Mouse (Mus musculus): ENCODE results near the gene Mthfsl.
"Not testable (repeated sequence)": the region's sequence is repeated elsewhere in the genome, so short reads cannot be mapped to it uniquely, and the experiment has no call there.

Gene Mthfsl

DNA sequence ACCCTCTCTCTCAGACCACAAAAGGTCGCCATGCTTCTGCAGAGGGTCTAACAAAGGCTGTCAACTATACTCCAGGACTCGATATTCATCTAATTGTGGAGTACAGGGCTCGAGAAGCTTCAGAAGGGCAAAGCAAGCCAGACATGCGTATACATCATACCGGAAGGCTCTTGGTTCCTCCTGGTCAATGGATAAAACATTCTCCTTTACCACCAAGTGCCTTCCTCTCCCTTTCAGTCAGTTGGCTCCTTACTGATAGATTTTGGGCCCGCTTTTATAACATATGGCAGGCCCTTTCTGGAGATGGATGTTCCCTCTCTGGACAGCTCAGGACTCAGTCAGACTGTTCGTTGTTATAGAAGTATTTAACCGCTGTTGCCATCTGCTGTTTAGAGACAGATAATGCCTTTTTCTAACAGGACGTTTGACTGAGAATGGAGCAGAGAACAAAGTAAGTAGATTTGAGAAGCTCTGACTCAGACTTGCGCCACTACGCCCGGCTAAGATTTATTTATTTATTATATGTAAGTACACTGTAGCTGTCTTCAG is at the start of gene Mthfsl:
Gene Mthfsl (minus strand): TSS at position 308 of the 549 bp plus-strand sequence.
- DNase-seq: peak; percentile 34

DNA sequence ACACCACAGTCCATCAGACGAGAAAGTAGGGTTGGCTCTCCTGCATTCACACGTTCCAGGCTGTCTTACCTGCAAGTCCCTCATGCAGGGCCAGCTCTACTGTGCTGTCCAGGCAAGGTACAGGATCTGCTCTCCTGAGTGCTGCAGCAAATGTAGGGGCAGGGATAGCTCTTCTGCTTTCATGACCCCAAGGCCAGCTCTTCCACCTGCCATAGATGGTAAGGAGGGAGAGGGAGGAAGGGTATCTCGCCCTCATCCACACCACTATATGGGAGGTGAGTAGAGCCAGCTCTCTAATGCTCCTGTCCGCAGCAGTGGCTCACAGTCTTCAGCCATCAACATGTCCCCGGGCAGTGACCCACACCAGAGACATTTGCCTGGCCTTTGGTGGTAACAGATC is 49.4 kb upstream of the Mthfsl start:
- DNase-seq: not testable (repeated sequence)

DNA sequence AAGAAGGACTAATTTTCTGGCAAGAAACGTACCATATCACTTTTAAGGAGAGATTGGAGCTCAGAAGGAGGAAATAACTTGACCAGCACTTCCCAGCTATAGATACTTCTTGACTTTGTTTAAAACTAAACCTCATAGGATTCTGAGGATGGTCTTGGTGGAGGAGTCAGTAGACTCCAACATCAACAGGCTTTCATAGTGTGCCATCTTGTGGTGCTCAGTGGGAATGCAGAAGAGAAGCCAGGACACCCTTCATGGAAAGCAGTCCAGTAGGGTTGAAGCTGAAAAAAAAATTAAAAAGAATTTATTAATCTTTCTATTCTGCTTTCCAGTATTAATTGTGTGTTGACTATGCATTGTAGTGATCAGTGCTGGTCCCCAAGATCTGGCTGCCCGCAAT is 26.6 kb upstream of the Mthfsl start:
- peak; percentile 36 for DNase-seq

DNA sequence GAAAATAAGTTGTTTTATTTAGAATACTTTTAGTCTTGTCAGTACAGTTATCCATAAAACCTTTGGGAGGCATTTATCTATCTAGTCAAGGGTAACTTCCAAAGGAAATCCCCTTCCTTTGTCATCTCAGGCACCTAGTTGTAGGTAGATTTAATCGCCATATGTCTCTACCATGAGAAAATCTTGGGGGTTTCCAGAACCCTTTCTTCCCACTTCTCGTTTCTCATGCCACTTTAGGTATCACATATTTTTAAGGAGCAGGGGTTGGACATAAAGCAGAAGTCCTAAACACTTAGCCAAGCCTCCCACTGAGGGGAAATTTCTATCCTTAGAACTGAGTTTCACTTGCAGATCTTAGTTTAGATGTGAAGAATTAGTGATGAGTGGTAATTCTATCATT is 25.9 kb upstream of the Mthfsl start:
- not testable (repeated sequence) for DNase-seq

DNA sequence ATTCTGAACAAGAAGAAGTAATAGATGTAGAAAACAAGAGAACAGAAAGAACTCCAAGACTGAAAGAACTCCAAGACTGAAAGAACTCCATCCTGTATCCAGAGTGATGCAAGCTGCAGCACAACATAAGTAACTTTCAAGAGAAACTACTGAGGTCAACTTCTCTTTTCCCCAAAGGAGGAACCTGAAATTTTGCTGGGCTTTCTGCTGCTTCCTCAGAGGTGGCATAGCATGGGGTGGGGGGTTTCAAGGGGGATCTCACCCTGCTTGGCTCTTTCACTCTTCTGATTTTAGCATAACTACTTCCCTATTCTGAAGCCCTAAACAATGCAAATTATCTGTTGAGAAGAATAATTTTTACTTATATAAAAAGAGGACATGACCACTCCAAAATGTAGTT is 15.2 kb upstream of the Mthfsl start:
- DNase-seq: not testable (repeated sequence)

DNA sequence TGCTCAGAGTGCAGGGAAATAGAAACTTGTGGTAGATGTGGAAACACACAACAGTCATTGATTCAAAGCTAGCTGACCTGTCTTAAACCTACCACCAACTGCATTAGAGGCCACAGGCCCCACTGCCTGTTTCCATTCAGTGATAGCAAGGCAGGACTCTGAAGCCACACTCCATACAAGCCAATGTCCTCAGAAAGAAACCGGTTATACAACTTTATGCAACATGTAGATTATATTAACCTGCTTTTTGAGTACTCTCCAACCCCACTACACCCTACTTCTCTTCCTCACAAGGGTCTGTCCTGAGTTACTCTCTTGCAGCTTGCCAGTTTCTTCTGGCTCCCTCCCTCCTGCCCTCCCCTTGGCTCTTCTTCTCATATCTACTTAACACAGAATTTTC is 13.1 kb upstream of the Mthfsl start:
- DNase-seq: not testable (repeated sequence)

DNA sequence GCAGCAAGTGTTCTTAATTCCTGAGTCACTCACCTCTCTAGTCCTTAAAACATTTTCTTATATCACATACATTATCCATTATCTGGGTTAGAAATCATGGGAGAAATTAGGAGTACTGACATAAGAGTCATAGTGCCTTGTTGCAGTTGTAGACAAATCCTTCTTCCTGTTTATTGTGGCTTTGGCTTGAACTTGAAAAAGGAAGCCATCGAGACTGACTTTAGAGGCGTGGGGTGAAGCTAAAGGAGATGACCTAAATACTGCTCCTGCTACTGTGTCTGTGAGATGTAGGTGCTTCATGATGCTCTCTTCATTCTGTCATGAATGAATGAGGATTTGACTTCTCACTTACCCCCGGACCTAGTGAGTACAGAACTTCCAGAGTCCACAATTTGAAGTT is 12.2 kb upstream of the Mthfsl start:
- not testable (repeated sequence) for DNase-seq

DNA sequence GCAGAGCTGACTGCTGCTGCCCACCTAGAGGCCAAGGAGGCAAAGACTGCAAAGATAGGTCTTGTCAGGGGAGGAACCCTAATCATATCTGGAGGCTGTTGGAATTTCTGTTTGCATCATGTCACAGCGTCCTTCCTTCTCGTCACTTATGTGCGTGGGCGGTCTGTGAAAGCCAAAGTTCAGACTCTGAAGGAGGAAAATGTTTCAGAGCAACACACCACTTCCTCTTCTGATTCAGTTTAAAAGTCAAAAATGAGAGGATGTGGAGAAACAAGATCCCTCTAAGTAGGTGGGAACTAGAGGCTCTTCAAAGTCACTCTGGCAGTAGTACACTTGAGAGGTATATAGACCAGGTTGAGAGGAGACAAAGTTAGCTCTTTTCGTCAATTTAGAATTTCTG is 11.6 kb upstream of the Mthfsl start, which contains the start of gene Bcl2a1d:
Gene Bcl2a1d (minus strand): TSS at position 187 of the 400 bp plus-strand sequence.
- DNase-seq: peak; percentile 42

DNA sequence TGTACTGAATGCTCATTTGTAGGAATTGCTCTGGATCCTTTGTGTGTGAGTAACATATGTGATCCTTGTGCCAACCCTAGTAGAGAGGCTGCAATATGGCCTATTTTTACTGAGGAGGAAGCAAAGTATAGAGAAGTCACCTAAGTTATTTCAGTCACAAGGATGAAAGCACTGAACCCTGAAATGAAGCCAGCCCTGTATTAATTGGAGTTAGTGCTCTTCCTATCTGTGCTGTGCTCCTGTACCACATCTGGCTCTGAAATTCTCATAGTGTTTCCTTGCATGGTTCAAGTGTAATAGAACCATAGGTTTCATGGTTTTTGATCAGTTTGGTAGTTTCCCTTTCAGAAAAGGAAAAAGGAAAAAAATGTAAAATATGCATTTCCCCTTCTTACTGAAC is 8.2 kb upstream of the Mthfsl start:
- DNase-seq: not testable (repeated sequence)

DNA sequence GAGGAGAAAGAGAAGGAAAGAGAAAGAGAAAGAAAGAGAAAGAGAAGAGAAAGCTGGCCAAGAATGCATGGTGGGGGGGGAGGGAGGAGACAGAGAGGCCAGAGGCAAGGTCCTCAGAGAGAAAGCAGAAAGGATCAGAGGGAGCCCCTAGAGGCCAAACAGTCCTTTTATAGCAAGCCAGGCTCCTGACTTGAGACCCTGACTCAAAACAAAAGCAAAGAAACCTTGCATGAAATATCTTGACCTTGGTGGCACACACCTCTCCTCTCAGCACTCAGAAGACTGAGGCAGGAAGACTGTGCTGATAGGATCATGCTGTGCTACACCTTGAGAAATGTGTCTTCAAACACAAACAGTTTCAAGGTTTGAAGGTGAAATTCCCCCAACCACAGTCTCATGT is 1.5 kb upstream of the Mthfsl start:
- not testable (repeated sequence) for DNase-seq

DNA sequence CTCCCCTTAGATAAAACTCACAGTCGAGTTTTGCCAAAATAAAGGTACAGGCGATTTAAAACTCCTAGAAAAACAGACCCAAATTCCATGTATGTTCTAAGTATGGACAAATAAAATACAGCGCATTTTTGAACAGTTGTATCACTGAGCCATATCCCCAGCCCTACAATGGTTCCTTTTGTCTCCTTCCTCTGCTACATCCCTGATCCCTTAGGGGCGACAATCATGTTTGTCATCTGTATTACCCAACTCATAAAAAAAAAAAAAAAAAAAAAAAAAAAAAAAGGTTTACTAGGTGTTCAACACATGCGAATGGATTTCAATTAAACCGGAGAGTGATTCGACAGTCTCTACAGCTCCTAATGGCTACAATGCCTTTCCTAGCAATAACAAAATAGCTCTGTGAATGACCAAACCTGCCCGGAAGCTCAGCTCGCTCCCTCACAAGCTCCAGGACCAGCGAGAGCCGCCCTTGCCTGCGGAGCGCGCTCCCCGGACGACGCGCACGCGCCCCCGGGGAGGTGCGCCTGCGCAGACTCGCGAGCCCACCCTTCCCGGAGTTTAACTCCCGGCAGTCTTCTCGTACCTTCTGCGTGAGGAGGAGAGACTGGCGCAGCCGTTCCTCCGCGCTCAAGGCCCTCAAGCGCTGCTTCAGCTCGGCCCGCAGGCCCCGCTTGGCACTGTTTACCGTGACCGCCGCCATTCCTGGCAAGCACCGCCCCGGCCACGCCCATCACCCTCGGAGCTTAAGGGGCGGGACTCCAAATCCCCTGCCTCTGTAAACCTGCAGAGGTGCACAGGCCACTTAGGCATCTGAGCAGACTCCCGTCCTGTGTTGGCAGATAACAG is 799 bp downstream of the Mthfsl start:
- peak; percentile 44 for DNase-seq

DNA sequence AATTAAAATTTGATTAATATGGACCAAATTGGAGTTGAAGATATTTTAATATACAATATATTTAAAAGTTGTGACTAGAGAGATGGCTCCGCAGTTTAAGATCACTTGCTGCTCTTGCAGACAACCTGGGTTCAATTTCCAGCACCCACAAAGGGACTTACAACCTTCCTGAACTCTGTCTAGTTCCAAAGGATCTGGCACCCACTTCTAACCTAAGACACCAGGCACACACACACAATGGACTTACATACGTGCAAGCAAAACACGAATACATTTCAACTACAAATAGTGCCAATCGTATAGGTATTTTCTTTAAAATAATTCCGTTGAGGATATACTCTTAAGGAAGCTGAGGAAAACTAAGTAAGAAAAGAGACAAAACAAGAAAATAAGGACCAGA is 1.5 kb downstream of the Mthfsl start:
- not testable (repeated sequence) for DNase-seq

DNA sequence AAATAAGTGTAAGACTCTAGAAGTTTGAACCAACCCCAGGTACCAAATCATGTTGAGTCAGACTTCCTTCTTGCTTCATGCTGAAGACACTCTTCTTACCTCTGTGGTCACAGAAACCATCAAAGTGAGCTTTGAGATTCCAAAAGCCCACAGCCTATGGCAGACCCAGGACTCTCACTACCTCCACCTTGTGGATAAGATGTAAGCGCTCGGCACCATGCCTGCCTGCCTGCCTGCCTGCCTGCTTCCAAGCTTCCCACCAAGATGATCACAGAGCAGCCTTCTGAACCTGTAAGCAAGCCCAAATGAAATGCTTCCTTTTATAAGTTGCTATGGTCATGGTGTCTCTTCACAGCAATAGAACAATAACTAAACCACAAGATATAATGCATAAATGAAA is 2.0 kb downstream of the Mthfsl start:
- DNase-seq: peak; percentile 62

DNA sequence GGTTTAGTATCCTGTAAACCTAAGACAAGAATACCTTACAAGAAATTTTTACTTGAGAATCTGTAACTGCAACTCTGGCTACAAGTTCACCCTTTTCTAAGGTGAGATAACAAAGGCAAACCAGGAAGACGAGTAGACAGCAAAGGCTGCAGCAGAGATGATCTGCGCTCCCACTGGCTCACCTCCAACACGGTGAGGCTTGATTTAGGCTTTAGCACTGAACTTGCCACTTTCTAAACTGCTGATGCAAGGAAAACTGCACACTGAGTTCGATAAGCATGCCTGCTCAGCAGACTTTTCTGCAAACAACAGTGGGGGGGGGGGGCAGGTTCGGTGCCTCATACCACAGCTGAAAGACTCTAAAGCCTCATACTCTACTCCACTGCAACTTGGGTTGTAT is 5.6 kb downstream of the Mthfsl start:
- not testable (repeated sequence) for DNase-seq

DNA sequence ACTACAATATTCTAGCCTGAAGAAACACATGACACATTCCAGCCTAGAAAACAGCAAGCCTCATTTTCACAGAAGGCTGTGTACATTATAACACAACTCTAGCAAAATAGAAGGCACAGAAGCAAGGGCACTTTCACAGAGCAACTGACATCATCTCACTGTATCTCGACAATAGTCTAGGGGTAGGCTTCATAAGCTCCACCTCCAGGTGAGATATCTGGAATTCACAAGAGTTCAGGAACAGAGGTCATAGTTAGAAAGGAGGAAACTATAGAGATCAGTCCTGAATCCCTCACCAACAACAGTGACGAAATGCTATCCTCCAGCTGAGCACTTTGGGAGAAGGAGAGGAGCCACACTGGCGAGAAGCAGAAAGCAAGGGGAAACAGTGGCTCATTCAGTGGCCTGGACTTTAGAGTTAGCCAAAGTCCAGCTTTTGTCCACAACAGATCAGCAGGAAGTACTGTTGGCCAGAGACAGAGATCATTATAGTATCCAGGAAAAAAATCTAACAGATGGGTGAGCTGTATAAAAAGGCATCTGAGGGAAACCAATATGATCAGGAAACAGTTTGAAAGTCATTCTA is 7.8 kb downstream of the Mthfsl start:
- DNase-seq: not testable (repeated sequence)

DNA sequence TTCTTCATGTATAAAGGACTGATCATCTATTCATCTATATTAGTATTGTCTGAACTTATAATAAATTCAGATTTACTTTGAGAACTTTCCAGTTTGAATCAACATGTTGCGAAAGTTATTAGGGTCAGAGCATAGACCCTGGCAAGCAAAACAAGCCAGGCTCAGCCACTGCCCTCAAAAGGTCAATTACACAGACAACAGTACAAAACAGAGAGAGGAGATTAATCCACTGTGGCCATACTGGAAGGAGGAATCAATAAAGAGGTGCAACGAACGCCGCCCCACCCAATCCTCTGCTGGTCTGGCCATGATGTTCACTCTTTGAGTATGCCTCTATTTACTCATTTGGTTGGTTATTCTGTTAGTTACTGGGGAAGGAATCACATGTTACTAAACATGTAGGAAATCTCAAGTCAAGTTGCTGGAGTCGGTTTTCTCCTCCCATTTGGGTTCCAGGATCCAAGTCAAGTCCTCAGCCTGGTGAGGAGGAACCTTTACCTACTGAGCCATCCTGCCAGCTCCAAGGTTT is 9.1 kb downstream of the Mthfsl start:
- not testable (repeated sequence) for DNase-seq

DNA sequence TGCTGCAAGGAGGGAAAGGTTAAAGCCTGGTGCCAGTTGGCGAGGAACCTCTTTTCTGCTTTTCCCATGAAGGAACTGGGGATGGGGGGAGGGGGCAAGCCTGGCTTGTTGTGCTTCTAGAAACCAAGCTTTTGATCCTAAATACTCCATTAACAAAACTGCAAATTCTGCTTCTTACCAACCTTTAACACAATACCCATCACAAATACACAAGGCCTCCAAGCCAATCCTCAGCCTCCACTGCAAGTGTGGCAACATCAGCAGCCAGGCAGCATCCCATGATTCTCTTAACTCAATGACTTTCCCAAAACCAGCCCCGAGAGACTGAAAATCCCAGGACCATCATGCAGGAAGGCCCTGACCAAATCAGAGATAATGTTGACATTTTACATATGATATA is 9.7 kb downstream of the Mthfsl start:
- DNase-seq: not testable (repeated sequence)

DNA sequence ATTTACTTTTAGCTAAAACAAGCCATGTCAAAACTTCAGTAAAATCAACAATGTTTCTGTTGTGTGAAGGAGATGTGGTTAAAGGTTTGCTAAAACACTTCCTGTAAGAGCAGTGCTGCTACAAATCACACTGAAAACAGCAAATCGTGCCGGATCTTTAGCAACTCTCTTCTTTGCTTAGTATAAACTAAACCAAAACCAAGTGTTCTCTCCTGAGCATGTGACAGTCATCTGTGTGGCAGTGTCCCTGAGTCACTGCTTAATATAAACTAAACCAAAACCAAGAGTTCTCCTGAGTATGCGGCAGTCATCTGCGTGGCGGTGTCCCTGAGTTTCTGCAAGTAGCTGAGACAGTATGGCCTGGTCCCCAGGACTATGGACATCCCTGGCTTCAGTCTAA is 10.3 kb downstream of the Mthfsl start:
- DNase-seq: not testable (repeated sequence)

DNA sequence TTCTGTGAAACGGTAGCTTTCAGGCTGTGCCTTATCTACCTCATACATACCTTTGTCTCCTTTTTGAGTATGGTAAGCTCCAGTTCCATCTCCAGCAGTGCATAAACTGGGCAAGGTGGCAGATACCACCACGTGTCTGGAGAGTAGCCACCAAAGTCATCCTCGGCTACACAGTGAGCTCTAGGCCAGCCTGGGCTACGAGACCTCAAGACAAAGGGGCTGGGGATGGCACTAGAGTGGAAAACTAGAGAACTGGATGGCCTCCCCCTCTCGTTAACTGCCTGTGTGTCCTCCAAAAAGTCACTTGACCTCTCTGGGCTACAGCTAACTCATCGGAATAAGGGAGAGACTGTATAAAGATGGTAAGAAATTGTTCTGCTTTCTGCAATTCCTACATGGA is 10.8 kb downstream of the Mthfsl start:
- no peak for DNase-seq

DNA sequence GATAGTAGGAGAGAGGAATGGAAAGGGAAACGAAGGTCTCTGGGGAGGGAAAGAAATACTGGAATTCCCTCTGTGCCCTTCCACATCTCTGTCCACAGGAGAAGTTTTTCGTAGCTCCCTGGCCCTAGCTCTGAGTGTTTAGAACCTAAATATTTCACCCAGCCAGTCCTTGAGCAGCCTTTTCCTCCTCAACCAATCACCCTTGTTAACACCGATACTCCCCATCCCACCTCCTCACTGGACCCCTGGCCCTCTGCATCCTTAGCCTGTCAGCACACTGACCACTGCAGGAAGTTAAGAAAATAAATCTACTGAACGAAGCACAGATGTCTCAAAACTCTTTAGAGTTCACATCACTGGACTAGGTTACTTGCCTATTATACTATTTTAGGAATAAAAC is 13.4 kb downstream of the Mthfsl start:
- no peak for DNase-seq

DNA sequence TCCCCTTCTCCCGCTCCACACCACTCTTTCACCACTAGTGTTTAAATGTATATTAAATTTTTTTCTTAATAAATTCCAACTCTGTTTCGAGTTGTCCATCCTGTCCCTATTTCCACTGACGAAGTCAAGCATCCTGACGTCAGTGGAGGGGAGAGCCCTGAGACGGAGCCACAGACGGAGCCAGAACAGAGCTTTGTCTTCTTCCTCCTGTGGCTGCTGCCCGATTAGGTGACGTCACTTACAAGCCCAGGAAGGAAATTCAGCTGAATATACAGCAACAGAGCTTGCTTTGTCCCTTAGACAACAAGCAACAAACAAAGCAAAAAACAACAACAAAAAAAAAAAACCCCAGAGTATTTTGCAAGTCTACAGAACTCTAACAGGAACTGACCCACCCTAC is 14.9 kb downstream of the Mthfsl start:
- not testable (repeated sequence) for DNase-seq

DNA sequence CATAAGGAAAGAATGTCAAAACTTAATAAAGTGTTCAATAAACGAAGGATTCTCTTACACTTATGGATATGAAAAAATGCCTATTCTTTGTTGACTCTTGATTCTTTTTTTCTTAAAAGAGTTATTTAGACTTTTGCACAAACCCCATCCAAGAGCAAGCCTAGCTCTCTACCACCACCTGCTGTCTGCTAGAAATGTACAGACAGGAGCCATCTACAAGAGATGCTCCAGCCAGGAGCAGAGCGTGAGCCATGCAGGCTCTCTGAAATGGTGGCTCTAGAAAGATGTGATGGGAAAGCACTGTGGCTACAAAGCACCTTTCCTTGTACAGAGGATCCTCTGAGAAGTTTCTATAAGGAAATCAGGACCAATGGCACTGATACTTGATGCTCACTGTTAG is 21.4 kb downstream of the Mthfsl start:
- DNase-seq: not testable (repeated sequence)

DNA sequence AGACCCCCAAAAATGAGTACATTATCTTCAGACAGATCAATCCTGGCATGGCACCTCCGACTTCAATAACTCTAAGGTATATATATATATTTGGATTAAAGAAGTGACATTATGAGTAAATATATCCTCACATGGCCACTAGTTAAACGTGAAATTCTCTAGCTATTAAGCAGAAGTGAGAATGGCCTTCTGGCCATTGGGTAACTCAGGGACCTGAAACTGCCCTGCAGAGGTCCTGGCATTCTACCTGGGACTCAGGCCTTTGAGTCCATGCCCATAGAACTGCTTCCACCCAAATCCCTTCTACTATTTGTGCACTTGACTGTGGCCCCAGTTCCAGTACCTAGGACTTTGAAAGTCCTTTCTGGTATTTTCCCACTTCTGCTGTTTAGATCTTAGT is 28.8 kb downstream of the Mthfsl start:
- not testable (repeated sequence) for DNase-seq

DNA sequence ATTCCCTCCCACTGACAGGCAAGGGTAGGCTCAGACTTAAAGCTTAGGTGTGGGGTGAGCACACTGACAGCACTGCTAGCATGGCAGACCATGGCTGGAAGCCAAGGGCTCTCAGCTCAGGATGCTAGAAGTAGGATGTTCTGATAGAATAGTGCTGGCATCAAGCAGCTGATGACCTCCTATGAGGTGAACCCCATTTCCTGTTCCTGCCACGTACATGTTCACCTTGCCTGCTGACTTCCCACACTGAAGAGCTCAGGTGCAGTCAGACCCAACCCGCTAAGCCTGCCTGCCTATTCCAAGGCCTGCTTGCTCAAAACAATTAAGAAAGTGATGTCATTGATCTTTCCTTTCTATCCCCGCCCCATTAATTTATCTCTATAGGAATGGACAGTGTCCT is 30.6 kb downstream of the Mthfsl start:
- DNase-seq: not testable (repeated sequence)

All from thymus, postnatal 25 days (tissue).